Mouse (Mus musculus) forebrain, embryonic 14.5 days (tissue): ENCODE results near the gene Pagr1b. TPM values are rescaled to one million over a fixed set of nuclear protein-coding genes. Genes with fewer than 3 reads are reported as not detected.

Experiments
- ATAC-seq: fragments of 200-750 bp; cut with Nextera tagmentation; 2 replicates; pipeline ENCODE4 v1.8.0; 2017; ENCODE audit warnings: mild to moderate bottlenecking, moderate library complexity
- DNase-seq: peaks from one replicate; pipeline ENCODE4 v3.0.0-alpha.2; 2015; ENCODE audit warnings: low spot score
- H3K27ac ChIP-seq: fragments of 300-500 bp; sonication (generic); 2 replicates; pipeline ENCODE4 v1.5.1; 2014; ENCODE audit warnings: low read depth, mild to moderate bottlenecking, control low read depth, low read length, moderate library complexity
- H3K27me3 ChIP-seq: fragments of 300-500 bp; sonication (generic); replicated peaks from 2 replicates; pipeline ENCODE4 v1.6.1; 2014; ENCODE audit warnings: low read length, control low read depth, mixed read lengths; ENCODE audit not compliant: control insufficient read depth, insufficient read depth
- H3K36me3 ChIP-seq: fragments of 300-500 bp; sonication (generic); 2 replicates; pipeline ENCODE4 v1.6.1; 2014; ENCODE audit warnings: low read length, control low read depth; ENCODE audit not compliant: control insufficient read depth, insufficient read depth
- H3K4me1 ChIP-seq: fragments of 300-500 bp; sonication (generic); 2 replicates; pipeline ENCODE4 v1.6.1; 2014; ENCODE audit warnings: antibody characterized with exemption, low read length, control low read depth; ENCODE audit not compliant: control insufficient read depth, insufficient read depth
- H3K4me2 ChIP-seq: fragments of 300-500 bp; sonication (generic); 2 replicates; pipeline ENCODE4 v1.6.1; 2014; ENCODE audit warnings: mild to moderate bottlenecking, control low read depth, low read length
- H3K4me3 ChIP-seq: fragments of 300-500 bp; sonication (generic); 2 replicates; pipeline ENCODE4 v1.5.1; 2014; ENCODE audit warnings: low read depth, low read length, control low read depth
- H3K9ac ChIP-seq: fragments of 300-500 bp; sonication (generic); 2 replicates; pipeline ENCODE4 v1.6.1; 2014; ENCODE audit warnings: mild to moderate bottlenecking, low read length, control low read depth, moderate library complexity
- H3K9me3 ChIP-seq: fragments of 300-500 bp; sonication (generic); replicated peaks from 2 replicates; pipeline ENCODE4 v1.6.1; 2016; ENCODE audit warnings: low read length, control low read depth, mixed read lengths; ENCODE audit not compliant: control insufficient read depth
- WGBS: fragments of 180-500 bp; shearing (Covaris S2); extraction: QIAGEN DNeasy Blood & Tissue Kit; methylation state at CpG from one replicate; pipeline ENCODE4 v1.1.7; 2014; 5-methylcytosine and 5-hydroxymethylcytosine counted together
- polyA plus RNA-seq: library from polyadenylated mRNA; unstranded; fragments of >200 nt; fragmentation: Nextera tagmentation; extraction: Ambion mirVana; gene quantifications from 2 replicates; pipeline ENCODE4 v1.2.1, GENCODE M21; 2014

Gene Pagr1b
- polyA plus RNA-seq, 1 experiment from 2014 or later, result 0.34 TPM

GRCm38 (mm10) chr7:127009307-127010085 is 6.8 kb downstream of the Pagr1b start:
- Histone ChIP-seq H3K4me1 (0 out of 2 replicates have a peak, but pooled peaks cover 3% of the 10 kb centered on the region), H3K9me3 (no peaks in the 10 kb centered on the region), H3K9ac (no peak overlapping the region), H3K4me2 (no peak overlapping the region), H3K27ac (peak overlapping the region; percentile 88), H3K4me3 (no peak overlapping the region), H3K27me3 (no peaks in the 10 kb centered on the region), H3K36me3 (peaks cover 23% of the 10 kb centered on the region)
- DNase-seq, result no peak
- no peak for ATAC-seq
- 80% methylated on average over 17 of the region's 17 CpGs for WGBS

DNA sequence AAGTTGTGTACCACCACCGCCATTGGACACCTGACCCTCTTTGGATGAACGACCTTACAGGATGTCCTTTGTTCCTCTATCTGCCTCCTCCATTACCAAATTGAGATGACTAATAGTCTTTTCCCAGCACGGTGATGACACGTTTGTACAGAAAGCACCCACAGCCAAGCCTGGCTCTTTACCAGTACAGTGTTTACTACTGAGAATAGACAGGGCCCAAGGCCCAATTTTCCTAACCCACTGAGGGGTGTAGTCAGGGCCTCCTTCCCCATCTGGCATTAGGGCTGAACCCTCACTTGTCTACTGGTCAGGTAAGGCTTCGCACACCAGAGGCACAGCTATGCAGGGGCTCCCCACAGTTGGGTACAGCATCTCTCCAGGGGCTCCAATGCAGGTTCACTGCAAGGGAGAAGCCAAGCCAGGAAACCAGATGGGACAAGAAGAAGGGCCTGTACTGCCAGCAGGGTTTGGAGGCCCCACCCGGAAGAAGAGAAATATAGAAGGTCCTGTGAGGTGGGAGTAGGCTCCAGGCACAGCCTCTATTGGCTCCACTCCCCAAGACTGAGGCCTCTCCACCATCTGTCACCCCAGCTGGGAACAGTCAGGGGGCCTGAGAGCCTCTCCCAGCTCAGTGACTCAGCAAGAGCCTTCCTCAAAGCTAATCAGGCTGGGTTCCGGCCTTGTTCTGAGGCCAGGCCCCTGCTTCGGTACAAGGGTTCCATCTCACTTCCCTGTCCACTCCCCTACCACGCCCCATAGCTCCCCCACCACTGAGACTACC is 7.9 kb downstream of the Pagr1b start:
- no peaks in the 10 kb centered on the region for H3K27me3 ChIP-seq
- DNase-seq, result peak; percentile 84
- peaks cover 13% of the 10 kb centered on the region for H3K36me3 ChIP-seq
- no peaks in the 10 kb centered on the region for H3K4me1 ChIP-seq
- H3K4me2 ChIP-seq, result no peak overlapping the region
- H3K27ac ChIP-seq, result peak overlapping the region; percentile 88
- H3K9ac ChIP-seq, result no peak overlapping the region
- H3K4me3 ChIP-seq, result no peak overlapping the region
- 66% methylated on average over 9 of the region's 9 CpGs for WGBS
- H3K9me3 ChIP-seq, result no peaks in the 10 kb centered on the region
- peak; percentile 90 for ATAC-seq

GRCm38 (mm10) chr7:127007313-127008024 is 8.8 kb downstream of the Pagr1b start:
- no peak for DNase-seq
- Histone ChIP-seq H3K27ac (peak overlapping the region; percentile 88; the same call in 1 of the 2 replicates), H3K4me1 (no peaks in the 10 kb centered on the region), H3K27me3 (no peaks in the 10 kb centered on the region), H3K9me3 (no peaks in the 10 kb centered on the region), H3K9ac (no peak overlapping the region), H3K4me2 (no peak overlapping the region), H3K36me3 (peaks cover 3% of the 10 kb centered on the region; the same call in 1 of the 2 replicates), H3K4me3 (no peak overlapping the region)
- ATAC-seq, result no peak
- 85% methylated on average over 6 of the region's 6 CpGs for WGBS

DNA sequence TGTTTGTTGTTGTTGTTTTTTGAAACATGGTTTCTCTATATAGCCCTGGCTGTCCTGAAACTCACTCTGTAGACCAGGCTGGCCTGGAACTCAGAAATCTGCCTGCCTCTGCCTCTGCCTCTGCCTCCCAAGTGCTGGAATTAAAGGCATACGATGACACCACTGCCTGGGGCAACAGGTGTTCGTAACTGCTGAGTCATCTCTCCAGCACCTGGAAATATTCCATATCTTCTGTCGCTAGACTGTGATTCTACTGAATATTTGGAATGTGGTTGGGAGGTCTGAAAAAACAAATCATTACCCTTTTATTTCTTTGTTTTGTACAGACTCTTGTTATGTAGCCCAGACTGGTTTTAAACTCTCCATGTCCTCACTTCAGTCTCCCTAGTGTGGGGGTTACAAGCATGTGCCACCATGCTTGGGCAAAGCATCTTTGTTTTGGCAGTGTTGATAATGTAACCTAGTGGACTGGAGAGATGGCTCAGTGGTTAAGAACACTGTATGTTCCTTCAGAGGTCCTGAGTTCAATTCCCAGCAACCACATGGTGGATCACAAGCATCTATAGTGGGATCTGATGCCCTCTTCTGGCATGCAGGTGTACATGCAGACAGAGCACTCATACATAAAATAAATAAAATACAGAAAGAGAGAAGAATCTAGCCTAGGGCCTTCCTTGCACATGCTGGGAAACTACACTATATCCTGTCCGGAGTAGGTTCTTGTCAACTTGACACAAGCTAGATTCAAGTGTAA is 12.0 kb downstream of the Pagr1b start:
- Histone ChIP-seq H3K4me3 (no peak overlapping the region), H3K36me3 (no peaks in the 10 kb centered on the region), H3K4me2 (no peak overlapping the region), H3K4me1 (no peaks in the 10 kb centered on the region), H3K9me3 (no peaks in the 10 kb centered on the region), H3K27ac (no peak overlapping the region), H3K27me3 (no peaks in the 10 kb centered on the region), H3K9ac (no peak overlapping the region)
- WGBS, result 83% methylated on average over 4 of the region's 4 CpGs
- no peak for ATAC-seq
- DNase-seq, result no peak

- DNase-seq (no peak), ATAC-seq (no peak)
- Histone ChIP-seq H3K4me1 (no peaks in the 10 kb centered on the region), H3K9me3 (no peaks in the 10 kb centered on the region), H3K4me2 (no peak overlapping the region), H3K36me3 (no peaks in the 10 kb centered on the region), H3K27ac (no peak overlapping the region), H3K9ac (no peak overlapping the region), H3K27me3 (no peaks in the 10 kb centered on the region), H3K4me3 (no peak overlapping the region)
- WGBS, result 91% methylated on average over 5 of the region's 5 CpGs
These were observed 12.7 kb downstream of the Pagr1b start for GRCm38 (mm10) chr7:127003620-127004019.

- H3K9me3 ChIP-seq, result no peaks in the 10 kb centered on the region
- DNase-seq (no peak), ATAC-seq (no peak)
- no peaks in the 10 kb centered on the region for H3K4me1 ChIP-seq
- no peak overlapping the region for H3K4me2 ChIP-seq
- H3K9ac ChIP-seq, result no peak overlapping the region
- H3K27me3 ChIP-seq, result no peaks in the 10 kb centered on the region
- H3K36me3 ChIP-seq, result no peaks in the 10 kb centered on the region
- H3K4me3 ChIP-seq, result no peak overlapping the region
- H3K27ac ChIP-seq, result no peak overlapping the region
- WGBS, result 89% methylated on average over 10 of the region's 10 CpGs
These were observed 16.7 kb downstream of the Pagr1b start for GRCm38 (mm10) chr7:126999568-126999967.

- ATAC-seq (no peak), DNase-seq (no peak)
- 80% methylated on average over 4 of the region's 4 CpGs for WGBS
- Histone ChIP-seq H3K27ac (no peak overlapping the region), H3K4me1 (no peaks in the 10 kb centered on the region), H3K4me2 (no peak overlapping the region), H3K36me3 (no peaks in the 10 kb centered on the region), H3K4me3 (no peak overlapping the region), H3K9ac (no peak overlapping the region), H3K9me3 (no peaks in the 10 kb centered on the region), H3K27me3 (no peaks in the 10 kb centered on the region)
These were observed 19.8 kb downstream of the Pagr1b start for GRCm38 (mm10) chr7:126996449-126996848.

GRCm38 (mm10) chr7:126988816-126989215 is 27.5 kb downstream of the Pagr1b start:
- no peaks in the 10 kb centered on the region for H3K27me3 ChIP-seq
- 65% methylated on average over 8 of the region's 8 CpGs for WGBS
- H3K4me1 ChIP-seq, result no peaks in the 10 kb centered on the region
- no peaks in the 10 kb centered on the region for H3K9me3 ChIP-seq
- no peak overlapping the region for H3K9ac ChIP-seq
- H3K36me3 ChIP-seq, result no peaks in the 10 kb centered on the region
- no peak for DNase-seq
- H3K4me2 ChIP-seq, result no peak overlapping the region
- no peak for ATAC-seq
- no peak overlapping the region for H3K4me3 ChIP-seq
- no peak overlapping the region for H3K27ac ChIP-seq
